Mouse (Mus musculus) mouse trophoblast stem cell (cell line): ENCODE results near the gene Tmub1.

Experiments used
- in situ Hi-C, 2 experiments: fragments of 300-500 bp; cut with MseI, MboI; formaldehyde crosslinking; loops; 2 replicates in 1 of 2; 3 replicates in 1 of 2; pipeline ENCODE4 v1.15.1; 2025

Gene Tmub1

GRCm38 (mm10) chr5:24455076-24455475 lies 7.4 kb upstream of the Tmub1 start:
- in situ Hi-C loops = no loop called here

GRCm38 (mm10) chr5:24453985-24454303 lies 6.3 kb upstream of the Tmub1 start:
- in situ Hi-C loops = no loop called here

- in situ Hi-C loops = no loop called here
These were observed 5.8 kb upstream of the Tmub1 start for GRCm38 (mm10) chr5:24453283-24453984.

- in situ Hi-C loops = no loop called here
These were observed 5.1 kb upstream of the Tmub1 start for GRCm38 (mm10) chr5:24452691-24453233.

GRCm38 (mm10) chr5:24452030-24452690 lies 4.5 kb upstream of the Tmub1 start, which contains the start of gene Agap3:
Gene Agap3 (plus strand): TSS chr5:24452177.
- in situ Hi-C loops = no loop called here

- in situ Hi-C loops = no loop called here
These were observed 3.8 kb upstream of the Tmub1 start for GRCm38 (mm10) chr5:24451264-24452029.

GRCm38 (mm10) chr5:24446630-24447029 lies 1.0 kb downstream of the Tmub1 start:
- in situ Hi-C loops = no loop called here

- in situ Hi-C loops = no loop called here
These were observed 2.1 kb downstream of the Tmub1 start for GRCm38 (mm10) chr5:24445428-24446080.

GRCm38 (mm10) chr5:24444746-24445427 lies 2.8 kb downstream of the Tmub1 start, which contains the start of gene Fastk:
Gene Fastk (minus strand): TSS chr5:24445287.
- in situ Hi-C loops = no loop called here

GRCm38 (mm10) chr5:24443927-24444326 lies 3.7 kb downstream of the Tmub1 start:
- in situ Hi-C loops = no loop called here

GRCm38 (mm10) chr5:24443204-24443603 lies 4.5 kb downstream of the Tmub1 start:
- in situ Hi-C loops = no loop called here

GRCm38 (mm10) chr5:24442029-24442428 lies 5.6 kb downstream of the Tmub1 start:
- in situ Hi-C loops = no loop called here

GRCm38 (mm10) chr5:24441187-24441586 lies 6.5 kb downstream of the Tmub1 start:
- in situ Hi-C loops = no loop called here

- in situ Hi-C loops = no loop called here
These were observed 13.7 kb downstream of the Tmub1 start for GRCm38 (mm10) chr5:24433993-24434392.

- in situ Hi-C loops = no loop called here
These were observed 19.1 kb downstream of the Tmub1 start for GRCm38 (mm10) chr5:24428596-24428995.

GRCm38 (mm10) chr5:24427981-24428402 lies 19.7 kb downstream of the Tmub1 start:
- in situ Hi-C loops = no loop called here

- in situ Hi-C loops = no loop called here
These were observed 20.4 kb downstream of the Tmub1 start for GRCm38 (mm10) chr5:24427285-24427633.

- in situ Hi-C loops = no loop called here
These were observed 20.9 kb downstream of the Tmub1 start for GRCm38 (mm10) chr5:24426556-24427284.

GRCm38 (mm10) chr5:24426037-24426432 lies 21.6 kb downstream of the Tmub1 start:
- in situ Hi-C loops = no loop called here

GRCm38 (mm10) chr5:24425421-24426036 lies 22.1 kb downstream of the Tmub1 start:
- in situ Hi-C loops = no loop called here
